Mouse (Mus musculus) liver, embryonic 13.5 days (tissue): ENCODE measurements around the gene Dok3. TPM values are rescaled to one million over a fixed set of nuclear protein-coding genes. Genes with fewer than 3 reads are reported as not detected.

Experiments used
- ATAC-seq: fragments of 200-750 bp; cut with Nextera tagmentation; 2 replicates; pipeline ENCODE4 v1.8.0; 2017; ENCODE audit warnings: low read depth, mild to moderate bottlenecking, moderate number of reproducible peaks, moderate library complexity
- DNase-seq: peaks from one replicate; pipeline ENCODE4 v3.0.0; 2022
- H3K27ac ChIP-seq: fragments of 300-500 bp; sonication (generic); 2 replicates; pipeline ENCODE4 v1.5.1; 2015; ENCODE audit warnings: moderate library complexity, mild to moderate bottlenecking, inconsistent platforms
- H3K27me3 ChIP-seq: fragments of 300-500 bp; sonication (generic); 2 replicates; pipeline ENCODE4 v1.6.1; 2015; ENCODE audit warnings: mild to moderate bottlenecking, inconsistent platforms
- H3K36me3 ChIP-seq: fragments of 300-500 bp; sonication (generic); 2 replicates; pipeline ENCODE4 v1.6.1; 2015; ENCODE audit warnings: mild to moderate bottlenecking, inconsistent platforms
- H3K4me1 ChIP-seq: fragments of 300-500 bp; sonication (generic); replicated peaks from 2 replicates; pipeline ENCODE4 v1.6.1; 2015; ENCODE audit warnings: inconsistent platforms
- H3K4me2 ChIP-seq: fragments of 300-500 bp; sonication (generic); 2 replicates; pipeline ENCODE4 v1.6.1; 2015; ENCODE audit warnings: inconsistent platforms, mild to moderate bottlenecking, moderate library complexity
- H3K4me3 ChIP-seq: fragments of 300-500 bp; sonication (generic); replicated peaks from 2 replicates; pipeline ENCODE4 v1.5.1; 2015; ENCODE audit warnings: mild to moderate bottlenecking, inconsistent platforms
- H3K9ac ChIP-seq: fragments of 300-500 bp; sonication (generic); 2 replicates; pipeline ENCODE4 v1.6.1; 2015; ENCODE audit warnings: mild to moderate bottlenecking, inconsistent platforms
- H3K9me3 ChIP-seq: fragments of 300-500 bp; sonication (generic); replicated peaks from 2 replicates; pipeline ENCODE4 v1.6.1; 2016; ENCODE audit warnings: inconsistent platforms
- WGBS: fragments of 180-500 bp; shearing (Covaris S2); methylation state at CpG from one replicate; pipeline ENCODE4 v1.1.7; 2015; ENCODE audit not compliant: insufficient replicate concordance; 5-methylcytosine and 5-hydroxymethylcytosine counted together
- microRNA-seq: library from miRNA; unstranded; fragments of <30 nt; microRNA quantifications from one replicate; pipeline ENCODE4, GENCODE M21; 2016
- polyA plus RNA-seq: library from polyadenylated mRNA; unstranded; fragments of >200 nt; fragmentation: Nextera tagmentation; extraction: Ambion mirVana; gene quantifications from 2 replicates; pipeline ENCODE4 v1.2.1, GENCODE M21; 2015

The Dok3 gene
- polyA plus RNA-seq, 1 experiment from 2014 or later: 3.8 TPM

DNA sequence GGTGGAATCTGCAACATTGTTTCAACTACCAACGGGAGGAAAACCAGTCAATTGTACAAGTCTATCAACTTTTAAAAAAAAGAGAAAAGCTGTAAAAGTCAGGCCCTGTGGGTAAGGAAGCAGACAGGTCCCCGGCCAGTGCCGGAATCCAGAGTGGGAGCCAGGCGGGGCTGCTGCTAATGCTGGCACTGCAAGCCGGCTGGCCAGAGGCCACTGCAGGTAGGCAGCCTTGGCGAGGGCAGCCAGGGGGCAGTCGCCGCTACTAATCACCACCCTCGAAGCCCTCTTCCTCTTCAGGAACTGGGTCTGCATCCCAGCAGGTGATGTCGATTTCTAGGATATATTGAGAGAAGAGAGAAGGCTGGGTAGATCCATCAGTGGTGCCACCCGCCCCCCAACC, 55.1 kb downstream of the Dok3 start:
- peaks cover 34% of the 10 kb centered on the region for H3K4me1 ChIP-seq
- H3K9ac ChIP-seq: no peak overlapping the region
- H3K4me3 ChIP-seq: no peak overlapping the region
- H3K36me3 ChIP-seq: no peaks in the 10 kb centered on the region
- H3K4me2 ChIP-seq: no peak overlapping the region
- ATAC-seq: no peak
- WGBS: 59% methylated on average over 11 of the region's 11 CpGs
- no peak for DNase-seq
- H3K27me3 ChIP-seq: peaks cover 78% of the 10 kb centered on the region
- no peaks in the 10 kb centered on the region for H3K9me3 ChIP-seq
- H3K27ac ChIP-seq: no peak overlapping the region

Small RNA genes within 50 kb of the gene (microRNA-seq; reads per million reads assigned to microRNA genes)
- gene Mir6944: 7.6 reads per million, percentile 18 among the genes with 10 or more reads in this experiment
- gene Mir6945: 2.3 reads per million

Other genes starting within 250 kb of the Dok3 start
- gene Prelid1, start 208.8 kb downstream of the Dok3 start, polyA plus RNA-seq: 234 and 240 TPM in 2 replicates
- gene Rab24, start 207.3 kb downstream of the Dok3 start, polyA plus RNA-seq: 38.0 and 45.0 TPM in 2 replicates
- gene Mxd3, start 199.5 kb downstream of the Dok3 start, polyA plus RNA-seq: 22.0 and 23.0 TPM in 2 replicates
- gene Lman2, start 166.5 kb downstream of the Dok3 start, polyA plus RNA-seq: 59.1 and 65.6 TPM in 2 replicates
- 1.4 and 1.8 TPM in 2 replicates for gene Rgs14, start 159.6 kb downstream of the Dok3 start, polyA plus RNA-seq
- not detected in 2 replicates for gene Slc34a1, start 131.1 kb downstream of the Dok3 start, polyA plus RNA-seq
- not detected in 2 replicates for gene Pfn3, start 114.1 kb downstream of the Dok3 start, polyA plus RNA-seq
- gene F12, start 102.5 kb downstream of the Dok3 start, polyA plus RNA-seq: 56.5 and 59.8 TPM in 2 replicates
- 23.7 and 25.2 TPM in 2 replicates for gene Grk6, start 84.2 kb downstream of the Dok3 start, polyA plus RNA-seq
- not detected in 2 replicates for gene Prr7, start 65.0 kb downstream of the Dok3 start, polyA plus RNA-seq
- gene Dbn1, start 41.2 kb downstream of the Dok3 start, polyA plus RNA-seq: 11.5 and 12.3 TPM in 2 replicates
- 27.5 and 28.8 TPM in 2 replicates for gene Pdlim7, start 15.6 kb downstream of the Dok3 start, polyA plus RNA-seq
- gene Ddx41, start 7.4 kb upstream of the Dok3 start, polyA plus RNA-seq: 31.7 and 32.8 TPM in 2 replicates
- gene Fam193b, start 41.8 kb upstream of the Dok3 start, polyA plus RNA-seq: 7.9 and 8.8 TPM in 2 replicates
- 65.0 and 72.6 TPM in 2 replicates for gene Tmed9, start 44.4 kb upstream of the Dok3 start, polyA plus RNA-seq
- 7.0 and 7.8 TPM in 2 replicates for gene B4galt7, start 70.6 kb upstream of the Dok3 start, polyA plus RNA-seq
- 15.4 and 15.9 TPM in 2 replicates for gene Caml, start 93.7 kb upstream of the Dok3 start, polyA plus RNA-seq
- 20.7 and 27.3 TPM in 2 replicates for gene Ddx46, start 105.7 kb upstream of the Dok3 start, polyA plus RNA-seq
- gene B230219D22Rik, start 163.8 kb upstream of the Dok3 start, polyA plus RNA-seq: 12.4 and 14.1 TPM in 2 replicates
- gene Txndc15, start 185.4 kb upstream of the Dok3 start, polyA plus RNA-seq: 30.9 and 37.5 TPM in 2 replicates
- 40.9 and 45.3 TPM in 2 replicates for gene Pcbd2, start 198.1 kb upstream of the Dok3 start, polyA plus RNA-seq